Mouse (Mus musculus) cortical plate, adult 2 months (tissue): Measurements from ENCODE around the gene Pbx4. TPM values are rescaled to one million over a fixed set of nuclear protein-coding genes. Genes with fewer than 3 reads are reported as not detected.

Source experiments
- H3K27ac ChIP-seq: fragments of 200-500 bp; 2 replicates; pipeline ENCODE4 v1.5.1; 2012; ENCODE audit warnings: low read length, control low read depth, inconsistent platforms; ENCODE audit not compliant: insufficient read depth
- H3K4me1 ChIP-seq: fragments of 200-500 bp; 2 replicates; pipeline ENCODE4 v1.6.1; 2011; ENCODE audit warnings: low read length; ENCODE audit not compliant: control insufficient read depth, insufficient read depth
- H3K4me3 ChIP-seq: fragments of 200-500 bp; 2 replicates; pipeline ENCODE4 v1.5.1; 2011; ENCODE audit warnings: mild to moderate bottlenecking, low read length, control low read depth; ENCODE audit not compliant: insufficient read depth
- CTCF ChIP-seq: fragments of 200-500 bp; IDR thresholded peaks from 2 replicates; pipeline ENCODE4 v1.5.1; 2011; ENCODE audit warnings: mild to moderate bottlenecking, control low read depth, low read length; ENCODE audit not compliant: insufficient read depth; ENCODE audit errors: extremely low read depth
- POLR2A ChIP-seq: fragments of 200-500 bp; IDR thresholded peaks from 2 replicates; pipeline ENCODE4 v1.6.1; 2011; ENCODE audit warnings: mild to moderate bottlenecking, low read length, control low read depth; ENCODE audit not compliant: insufficient read depth; ENCODE audit errors: extremely low read depth
- polyA plus RNA-seq: library from polyadenylated mRNA; depleted of rRNA; stranded (reverse); fragments of >200 nt; gene quantifications from 2 replicates; pipeline ENCODE4 v1.2.3, GENCODE M21; 2012

Pbx4 gene
- polyA plus RNA-seq, 1 experiment = 35.4 TPM

- H3K4me1 ChIP-seq = peaks cover 3% of the 10 kb centered on the region; the same call in 1 of the 2 replicates
- no peak overlapping the region for H3K27ac ChIP-seq
- TF ChIP-seq POLR2A = no peak
- TF ChIP-seq CTCF = no peak
- no peak overlapping the region for H3K4me3 ChIP-seq
These were observed 4.9 kb downstream of the Pbx4 start for GRCm38 (mm10) chr8:69837057-69837682.

- no peaks in the 10 kb centered on the region for H3K4me1 ChIP-seq
- TF ChIP-seq POLR2A (no peak), CTCF (no peak)
- H3K27ac ChIP-seq = no peak overlapping the region
- H3K4me3 ChIP-seq = no peak overlapping the region
These were observed 15.1 kb downstream of the Pbx4 start for GRCm38 (mm10) chr8:69847167-69848065.

DNA sequence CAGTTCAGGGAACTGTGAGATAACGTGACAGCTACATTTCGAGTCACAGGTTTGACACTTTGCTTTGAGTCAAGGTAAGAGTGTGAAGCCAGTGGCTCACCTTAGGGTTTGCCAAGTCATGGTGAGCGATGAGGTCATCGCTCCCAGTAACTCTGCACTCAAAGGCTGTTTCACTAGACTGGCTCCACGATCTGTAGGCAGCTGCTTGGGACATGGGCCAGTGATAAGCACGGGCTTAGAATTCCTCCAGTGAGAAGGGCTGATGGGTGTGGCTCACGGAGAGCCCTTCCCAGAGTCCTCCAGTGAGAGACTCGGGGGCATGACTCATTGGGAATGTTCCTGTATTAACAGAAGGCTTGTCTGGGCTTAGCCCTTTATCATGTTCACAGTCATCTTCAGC lies 16.7 kb downstream of the Pbx4 start:
- no peak overlapping the region for H3K27ac ChIP-seq
- TF ChIP-seq CTCF (no peak), POLR2A (no peak)

GRCm38 (mm10) chr8:69849899-69850298 lies 17.6 kb downstream of the Pbx4 start:
- TF ChIP-seq POLR2A (no peak), CTCF (0 out of 2 replicates have a peak, but pooled peaks have one; percentile 21)
- Histone ChIP-seq H3K4me1 (no peaks in the 10 kb centered on the region), H3K27ac (no peak overlapping the region), H3K4me3 (no peak overlapping the region)

More for the DNA sequence above, 16.7 kb downstream of the Pbx4 start:
- Histone ChIP-seq H3K4me1 (no peaks in the 10 kb centered on the region), H3K4me3 (no peak overlapping the region)

DNA sequence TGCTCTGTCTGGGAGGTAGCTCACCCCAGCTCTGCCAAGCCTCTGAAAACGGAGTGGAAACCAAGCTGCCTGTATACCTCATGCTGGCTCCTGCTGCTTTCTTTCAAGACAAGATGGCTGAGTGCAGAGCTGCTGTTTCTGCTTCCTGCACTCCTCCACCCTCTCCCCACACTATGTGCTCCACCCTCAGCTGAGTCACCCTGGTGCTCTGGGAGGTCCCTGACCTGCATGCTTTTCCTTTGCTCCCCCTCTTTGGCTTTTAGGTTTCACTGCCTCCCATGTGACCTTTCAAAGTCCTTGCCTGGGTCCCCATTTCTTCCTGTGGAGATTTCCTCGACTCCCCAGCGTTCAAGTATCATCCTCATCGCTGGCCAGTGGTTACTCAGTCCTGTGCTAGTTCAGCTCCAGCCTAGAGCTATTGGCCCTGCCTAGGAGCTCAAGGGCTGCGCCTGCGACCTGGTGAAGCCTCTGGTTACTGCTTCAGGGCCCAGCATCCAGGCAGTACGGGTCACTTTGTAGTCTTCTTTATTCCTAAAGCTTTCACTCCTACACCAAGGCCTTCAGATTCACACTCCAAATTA lies 18.7 kb downstream of the Pbx4 start:
- H3K4me3 ChIP-seq = no peak overlapping the region
- no peaks in the 10 kb centered on the region for H3K4me1 ChIP-seq
- TF ChIP-seq CTCF (no peak), POLR2A (no peak)
- H3K27ac ChIP-seq = no peak overlapping the region

DNA sequence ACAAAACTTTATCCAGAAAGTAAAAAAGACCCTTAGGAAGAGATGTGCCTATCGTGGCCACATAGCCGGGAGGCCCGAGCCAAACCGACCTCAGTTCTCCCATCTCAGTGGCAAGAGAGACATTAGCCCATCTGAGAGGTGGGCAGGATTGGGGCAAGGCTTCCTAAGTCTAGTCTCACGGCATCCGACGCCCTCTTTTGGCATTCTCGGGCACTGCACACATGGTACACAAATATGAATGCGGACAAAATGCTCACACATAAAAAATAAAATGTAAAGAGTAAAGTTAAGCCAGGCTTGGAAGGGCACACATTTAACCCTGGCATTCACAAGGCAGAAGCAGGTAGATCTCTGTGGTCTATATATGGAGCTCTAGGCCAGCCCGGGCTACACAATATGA lies 21.6 kb downstream of the Pbx4 start:
- Histone ChIP-seq H3K4me3 (no peak overlapping the region), H3K27ac (no peak overlapping the region), H3K4me1 (no peaks in the 10 kb centered on the region)
- TF ChIP-seq POLR2A = no peak
- TF ChIP-seq CTCF = no peak

GRCm38 (mm10) chr8:69860807-69861206 lies 28.5 kb downstream of the Pbx4 start:
- no peak for TF ChIP-seq CTCF
- no peak for TF ChIP-seq POLR2A
- peaks cover 2% of the 10 kb centered on the region for H3K4me1 ChIP-seq
- no peak overlapping the region for H3K4me3 ChIP-seq
- no peak overlapping the region for H3K27ac ChIP-seq

DNA sequence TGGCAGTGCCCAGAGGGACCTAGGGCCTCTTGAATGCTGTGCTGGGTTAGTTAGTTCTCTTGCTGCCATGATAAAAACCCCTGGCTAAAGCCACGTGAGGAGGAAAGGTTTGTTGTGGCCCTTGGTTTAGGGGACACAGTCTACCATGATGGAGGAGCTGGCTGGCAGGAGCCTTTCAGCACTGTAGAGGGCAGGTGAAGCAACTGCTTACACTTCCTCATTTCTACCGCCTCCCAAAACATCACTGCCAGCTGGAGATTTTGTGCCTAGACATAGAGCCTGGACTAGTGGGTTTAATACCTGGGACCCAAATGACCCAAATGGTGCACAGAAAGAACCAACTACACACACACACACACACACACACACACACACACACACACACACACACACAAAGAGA lies 29.0 kb downstream of the Pbx4 start:
- TF ChIP-seq POLR2A = no peak
- no peak for TF ChIP-seq CTCF
- peaks cover 2% of the 10 kb centered on the region for H3K4me1 ChIP-seq
- H3K27ac ChIP-seq = no peak overlapping the region
- H3K4me3 ChIP-seq = no peak overlapping the region

DNA sequence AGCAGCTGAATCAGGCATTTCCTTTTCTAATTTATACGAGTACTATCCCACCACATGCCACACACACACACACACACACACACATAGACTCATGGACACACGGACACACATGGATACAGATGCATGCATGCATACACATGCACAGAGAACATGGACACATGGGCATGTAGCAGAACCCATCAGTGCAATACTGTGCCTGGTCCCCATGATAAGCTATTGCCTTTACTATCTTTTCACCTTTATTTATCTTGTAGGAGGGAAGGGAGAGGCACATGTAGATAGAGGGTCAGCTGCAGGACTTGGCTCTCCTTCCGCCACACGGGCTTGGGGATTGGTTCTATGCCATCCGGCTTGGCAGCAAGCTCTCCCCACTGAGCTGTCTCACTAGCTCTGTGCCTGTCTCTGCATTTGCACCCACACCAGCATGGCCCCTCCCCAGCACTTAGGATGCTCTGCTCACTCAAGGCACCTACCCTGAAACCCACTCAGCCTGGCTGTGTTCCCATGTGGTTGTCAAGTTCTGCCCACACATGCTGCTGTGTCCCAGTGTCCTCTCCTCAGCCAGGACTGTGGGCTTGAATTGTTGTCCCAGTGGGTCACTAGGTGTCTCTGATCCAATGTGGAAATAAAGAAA lies 31.2 kb downstream of the Pbx4 start:
- TF ChIP-seq POLR2A = no peak
- TF ChIP-seq CTCF = no peak
- Histone ChIP-seq H3K27ac (no peak overlapping the region), H3K4me1 (peaks cover 2% of the 10 kb centered on the region), H3K4me3 (no peak overlapping the region)

- TF ChIP-seq CTCF (no peak), POLR2A (no peak)
- H3K27ac ChIP-seq = no peak overlapping the region
- H3K4me1 ChIP-seq = peaks cover 2% of the 10 kb centered on the region
- H3K4me3 ChIP-seq = no peak overlapping the region
These were observed 31.9 kb downstream of the Pbx4 start for GRCm38 (mm10) chr8:69864180-69864579.
